Comparison of ENCODE assay signal across 13 mouse cellular contexts in the genomic region with DNA sequence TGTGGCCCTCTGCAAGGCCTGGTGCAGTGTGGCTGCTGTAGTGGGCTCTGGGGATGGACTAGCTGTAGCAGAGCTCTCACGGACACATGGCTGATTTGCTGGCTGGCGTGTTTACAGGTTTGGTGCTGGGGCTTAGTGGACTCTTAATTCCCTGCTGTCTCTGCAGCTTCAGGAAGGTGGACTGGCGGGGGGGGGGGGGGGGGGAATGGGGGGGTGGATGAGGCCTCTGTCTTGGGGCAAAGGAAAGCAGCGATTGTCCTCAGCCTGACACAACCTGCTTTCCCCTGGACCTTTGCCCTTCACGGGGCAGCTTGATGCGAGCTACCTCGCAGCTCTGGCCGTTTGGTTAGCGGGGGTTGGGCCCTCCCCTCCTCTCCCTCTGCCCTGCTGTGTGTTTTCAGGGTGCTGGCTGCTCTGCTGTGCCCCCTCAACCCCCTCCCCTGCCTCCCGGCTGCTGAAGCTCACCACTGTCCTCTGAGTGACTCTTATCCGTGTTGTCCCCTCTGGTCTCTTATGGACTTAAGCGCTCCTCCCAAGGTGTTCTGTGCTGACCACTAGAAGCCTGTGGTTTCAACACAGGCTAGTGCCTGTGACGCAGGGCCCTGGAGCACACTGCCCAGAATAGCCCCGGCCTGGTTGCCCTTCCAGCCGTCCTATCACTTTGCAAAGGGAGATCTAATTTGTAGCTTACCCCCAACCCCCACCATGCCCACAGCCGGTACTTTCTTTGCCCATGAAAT. TPM values are rescaled to one million over a fixed set of nuclear protein-coding genes. Genes with fewer than 3 reads are reported as not detected.
DNase-seq lines count a peak whose midpoint lies in the region; ATAC-seq and TF ChIP-seq lines count a peak whose summit lies in the region.
"Had no signal": no experiment of that assay in that cellular context is flagged by ENCODE, and none has a peak within 500 bp of the region (broad histone marks: within the 10 kb centered on the region; RNA-seq: fewer than 3 reads in every experiment).

No protein-coding gene starts in this region.

- H3K9ac ChIP-seq in midbrain, embryonic 11.5 days (ENCODE audit: low read length) = no peak overlapping the region
- H3K9ac ChIP-seq in midbrain, postnatal 0 days (replicated peaks; ENCODE audit: low read length, poor library complexity, severe bottlenecking) = no peak overlapping the region

- H3K27ac ChIP-seq in midbrain, embryonic 11.5 days (ENCODE audit: low read depth, low read length) = no peak overlapping the region
- H3K27ac ChIP-seq in midbrain, postnatal 0 days (ENCODE audit: low read depth, low read length) = no peak overlapping the region

- H3K4me3 ChIP-seq in midbrain, embryonic 11.5 days (ENCODE audit: low read depth, low read length) = no peak overlapping the region
- H3K4me3 ChIP-seq in midbrain, postnatal 0 days (ENCODE audit: low read depth, low read length) = no peak overlapping the region

- no peak for TF ChIP-seq CTCF in midbrain, postnatal 0 days (IDR thresholded peaks at IDR 0.05)

- DNase-seq in midbrain, embryonic 11.5 days (ENCODE audit: low spot score, missing footprints) = peak; percentile 77
- DNase-seq in midbrain, postnatal 0 days (ENCODE audit: low spot score) = no peak
- DNase-seq in heart, adult 8-10 months (ENCODE audit: low spot score) = peak; percentile 43
- peak; percentile 49 to 86 for DNase-seq in kidney, postnatal 25 days
- DNase-seq in skeletal muscle tissue, adult 2 months (ENCODE audit: low read depth, low spot score) = peak; percentile 94
- DNase-seq in left cerebral cortex, adult 8-10 months (ENCODE audit: low spot score in 2 of 2) = no peak
- no peak for DNase-seq in adrenal gland, postnatal 25 days
- DNase-seq in left cerebral cortex, adult 18-20 months (ENCODE audit: low spot score in 2 of 2) = no peak
- DNase-seq: thymus, adult 18-20 months had no signal

- H3K27me3 ChIP-seq in midbrain, embryonic 11.5 days (ENCODE audit: control insufficient read depth, insufficient read depth, low read length) = no peaks in the 10 kb centered on the region
- H3K27me3 ChIP-seq in midbrain, postnatal 0 days (ENCODE audit: insufficient read depth, low read length) = no peaks in the 10 kb centered on the region

- ATAC-seq in midbrain, embryonic 11.5 days (ENCODE audit: low FRiP score) = no peak
- ATAC-seq in midbrain, postnatal 0 days (ENCODE audit: low FRiP score) = no peak

- no peaks in the 10 kb centered on the region for H3K9me3 ChIP-seq in midbrain, embryonic 11.5 days (ENCODE audit: control insufficient read depth, low read length)
- no peaks in the 10 kb centered on the region for H3K9me3 ChIP-seq in midbrain, postnatal 0 days (ENCODE audit: low read length)

- H3K36me3 ChIP-seq in midbrain, embryonic 11.5 days (ENCODE audit: control insufficient read depth, insufficient read depth, low read length) = 0 out of 2 replicates have a peak, but pooled peaks cover 4% of the 10 kb centered on the region
- 0 out of 2 replicates have a peak, but pooled peaks cover 6% of the 10 kb centered on the region for H3K36me3 ChIP-seq in midbrain, postnatal 0 days (ENCODE audit: insufficient read depth, low read length)

- H3K4me1 ChIP-seq in midbrain, embryonic 11.5 days (ENCODE audit: control insufficient read depth, insufficient read depth, low read length) = peaks cover 5% of the 10 kb centered on the region; the same call in 1 of the 2 replicates
- H3K4me1 ChIP-seq in midbrain, postnatal 0 days (ENCODE audit: insufficient read depth, low read length) = no peaks in the 10 kb centered on the region

- H3K4me2 ChIP-seq in midbrain, embryonic 11.5 days = no peak overlapping the region
- H3K4me2 ChIP-seq in midbrain, postnatal 0 days (ENCODE audit: low read depth, low read length, poor library complexity, severe bottlenecking) = no peak overlapping the region

- WGBS in midbrain, embryonic 11.5 days = 41% methylated on average over 9 of the region's 16 CpGs
- WGBS in midbrain, postnatal 0 days = 40% methylated on average over 9 of the region's 16 CpGs

RNA-seq across cellular contexts. Expression of a gene that starts 14.0 kb away (rescaled TPM):
- polyA plus RNA-seq in midbrain, embryonic 11.5 days (2014; fragmentation: Nextera tagmentation; extraction: Ambion mirVana) = 43.3 and 49.3 TPM in 2 replicates
- total RNA-seq in midbrain, postnatal 0 days (2014; rRNA removed) = 213 and 264 TPM in 2 replicates
- polyA plus RNA-seq in midbrain, postnatal 0 days (2015; fragmentation: Nextera tagmentation; extraction: Ambion mirVana) = 149 and 153 TPM in 2 replicates
- 10 to 100 TPM; 91.5 to 96.4 (median 93.2) TPM for total RNA-seq in heart, adult 8-10 months (2022)
- 100 to 1,000 TPM; 157 to 171 (median 165) TPM for total RNA-seq in left cerebral cortex, adult 8-10 months (2022)
- 51.6 TPM in 2 replicates for total RNA-seq in adrenal gland, postnatal 25 days (2021)
- total RNA-seq in left cerebral cortex, adult 18-20 months (2021) = 100 to 1,000 TPM; 158 to 170 TPM

RNA-seq across cellular contexts. Expression of a gene that starts 14.5 kb away (rescaled TPM):
- polyA plus RNA-seq in midbrain, embryonic 11.5 days (2014; fragmentation: Nextera tagmentation; extraction: Ambion mirVana) = 111 and 114 TPM in 2 replicates
- total RNA-seq in midbrain, postnatal 0 days (2014; rRNA removed) = 41.9 and 42.8 TPM in 2 replicates
- 113 and 114 TPM in 2 replicates for polyA plus RNA-seq in midbrain, postnatal 0 days (2015; fragmentation: Nextera tagmentation; extraction: Ambion mirVana)
- total RNA-seq in heart, adult 8-10 months (2022) = 100 to 1,000 TPM; 163 to 174 (median 168) TPM
- 10 to 100 TPM; 40.5 to 45.5 (median 42.1) TPM for total RNA-seq in left cerebral cortex, adult 8-10 months (2022)
- total RNA-seq in adrenal gland, postnatal 25 days (2021) = 101 and 124 TPM in 2 replicates
- 10 to 100 TPM; 42.0 to 45.8 TPM for total RNA-seq in left cerebral cortex, adult 18-20 months (2021)

RNA-seq across cellular contexts. Expression of a gene that starts 33.0 kb away (rescaled TPM):
- polyA plus RNA-seq in midbrain, embryonic 11.5 days (2014; fragmentation: Nextera tagmentation; extraction: Ambion mirVana) = 0.48 TPM in 1 of 2 replicates, not detected in the other
- not detected in 2 replicates for total RNA-seq in midbrain, postnatal 0 days (2014; rRNA removed)
- 0.67 TPM in 1 of 2 replicates, not detected in the other for polyA plus RNA-seq in midbrain, postnatal 0 days (2015; fragmentation: Nextera tagmentation; extraction: Ambion mirVana)
- total RNA-seq in heart, adult 8-10 months (2022) = 1 to 10 TPM in 1 of 4 experiments, under 1 TPM in 3; 0.56 to 1.2 (median 0.94) TPM
- total RNA-seq in left cerebral cortex, adult 8-10 months (2022) = 1 to 10 TPM in 1 of 4 experiments, under 1 TPM in 1, not detected in 2; 0.73 to 1.1 TPM
- total RNA-seq in adrenal gland, postnatal 25 days (2021) = not detected in 2 replicates
- total RNA-seq in left cerebral cortex, adult 18-20 months (2021) = not detected
- total RNA-seq: adrenal gland, adult 18-20 months; common myeloid progenitor, adult 5-6 weeks; layer of hippocampus, adult 8-10 months; megakaryocyte progenitor cell, adult 5-6 weeks had no signal

RNA-seq across cellular contexts. Expression of a gene that starts 41.5 kb away (rescaled TPM):
- polyA plus RNA-seq in midbrain, embryonic 11.5 days (2014; fragmentation: Nextera tagmentation; extraction: Ambion mirVana) = 0.52 and 0.84 TPM in 2 replicates
- total RNA-seq in midbrain, postnatal 0 days (2014; rRNA removed) = 1.2 and 1.4 TPM in 2 replicates
- polyA plus RNA-seq in midbrain, postnatal 0 days (2015; fragmentation: Nextera tagmentation; extraction: Ambion mirVana) = 0.19 and 1.4 TPM in 2 replicates
- under 1 TPM in 1 of 4 experiments, not detected in 3; 0.97 TPM for total RNA-seq in heart, adult 8-10 months (2022)
- total RNA-seq in left cerebral cortex, adult 8-10 months (2022) = 1 to 10 TPM in 1 of 4 experiments, under 1 TPM in 2, not detected in 1; 0.43 to 1.7 (median 0.54) TPM
- total RNA-seq in adrenal gland, postnatal 25 days (2021) = 0.46 TPM in 1 of 2 replicates, not detected in the other
- under 1 TPM; 0.33 to 0.91 TPM for total RNA-seq in left cerebral cortex, adult 18-20 months (2021)

Comparison
In these comparisons a context has a peak if more than half of its experiments do, and no peak if none do; other contexts are left out.
1. DNase-seq: peak in midbrain, embryonic 11.5 days (single experiment), heart, adult 8-10 months (single experiment), kidney, postnatal 25 days (2 of 2) and skeletal muscle tissue, adult 2 months (single experiment); none in midbrain, postnatal 0 days (single experiment), left cerebral cortex, adult 8-10 months (0 of 2), adrenal gland, postnatal 25 days (single experiment) and left cerebral cortex, adult 18-20 months (0 of 2).